Mouse (Mus musculus) thymus, postnatal 14 days (tissue): ENCODE measurements around the gene Abl2.
"Not testable (repeated sequence)": the region's sequence is repeated elsewhere in the genome, so short reads cannot be mapped to it uniquely, and the experiment has no call there.

Experiments
- DNase-seq: peaks from one replicate; pipeline ENCODE4 v3.0.0; 2021

Gene Abl2

DNA sequence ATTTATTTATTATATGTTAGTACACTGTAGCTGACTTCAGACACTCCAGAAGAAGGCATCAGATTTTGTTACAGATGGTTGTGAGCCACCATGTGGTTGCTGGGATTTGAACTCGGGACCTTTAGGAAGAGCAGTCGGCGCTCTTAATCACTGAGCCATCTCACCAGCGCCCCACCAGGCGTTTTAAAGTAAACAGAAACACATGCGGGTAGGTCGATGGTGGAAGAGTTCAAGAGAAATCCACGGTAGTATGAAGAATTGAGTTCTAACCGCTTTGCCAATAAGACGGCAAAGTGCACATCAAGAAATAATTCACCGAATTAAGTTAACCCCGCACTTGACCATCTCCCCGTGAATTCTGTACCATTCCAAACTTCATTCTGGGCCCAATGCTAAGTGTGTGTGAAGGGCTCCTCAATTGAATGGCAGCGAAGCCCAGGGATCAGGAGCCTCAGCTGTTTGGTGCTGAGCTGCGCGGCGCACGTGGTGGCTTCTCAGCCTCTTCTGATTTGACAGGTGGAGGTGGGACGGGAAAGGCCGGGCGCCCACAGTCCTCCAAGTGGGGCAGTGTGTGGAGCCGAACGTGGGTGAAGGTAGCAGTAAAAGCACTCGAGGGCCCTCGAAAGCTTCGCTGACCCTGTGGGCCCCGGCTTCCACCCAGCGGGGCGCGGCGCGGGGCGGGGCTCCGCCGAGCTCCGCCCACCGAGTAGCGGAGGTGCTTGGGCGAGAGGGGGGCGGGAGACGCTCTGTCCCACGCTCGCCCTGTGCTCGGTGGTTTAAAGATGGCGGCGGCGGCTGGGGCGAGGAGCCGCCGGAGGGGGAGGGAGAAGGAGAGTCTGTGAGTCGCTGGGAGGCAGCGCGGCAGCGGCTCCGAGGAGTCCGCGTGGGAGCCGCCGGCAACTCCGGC, at the start of gene Abl2:
Gene Abl2 (plus strand): TSS at position 763 of the 907 bp plus-strand sequence.
- peak; percentile 92 for DNase-seq

DNA sequence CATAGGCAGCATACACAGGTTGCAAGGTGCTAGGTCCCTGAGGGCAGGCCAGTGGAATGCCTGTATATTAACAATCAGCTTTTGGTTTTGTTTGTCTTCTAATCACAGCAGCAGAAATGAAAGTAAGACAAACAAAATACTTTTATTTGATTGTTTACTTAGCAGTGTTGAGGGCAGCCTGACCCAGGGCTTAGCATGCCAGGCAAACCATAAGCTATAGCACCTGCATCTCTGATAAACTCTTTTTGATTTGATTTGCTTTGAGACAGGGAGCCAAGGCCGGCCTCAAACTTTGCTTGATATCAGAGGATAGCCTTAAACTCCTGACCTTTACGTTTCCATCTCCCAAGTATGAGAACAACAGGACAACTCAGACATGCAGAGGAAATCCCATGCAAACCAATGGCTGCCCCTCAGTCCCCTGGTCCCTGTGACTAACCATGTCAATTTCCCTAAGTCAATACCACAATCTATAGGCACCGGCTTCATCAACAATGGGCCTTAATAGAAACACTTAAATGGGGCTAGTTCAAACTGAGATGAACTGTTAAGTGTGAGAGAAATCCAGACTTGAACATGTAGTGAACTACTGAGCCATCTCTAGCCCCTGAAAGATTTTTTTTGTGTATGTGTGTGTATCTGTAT, 38.3 kb upstream of the Abl2 start:
- DNase-seq: no peak

- peak; percentile 65 for DNase-seq
These were observed 36.6 kb upstream of the Abl2 start for GRCm38 (mm10) chr1:156521796-156522517.

DNA sequence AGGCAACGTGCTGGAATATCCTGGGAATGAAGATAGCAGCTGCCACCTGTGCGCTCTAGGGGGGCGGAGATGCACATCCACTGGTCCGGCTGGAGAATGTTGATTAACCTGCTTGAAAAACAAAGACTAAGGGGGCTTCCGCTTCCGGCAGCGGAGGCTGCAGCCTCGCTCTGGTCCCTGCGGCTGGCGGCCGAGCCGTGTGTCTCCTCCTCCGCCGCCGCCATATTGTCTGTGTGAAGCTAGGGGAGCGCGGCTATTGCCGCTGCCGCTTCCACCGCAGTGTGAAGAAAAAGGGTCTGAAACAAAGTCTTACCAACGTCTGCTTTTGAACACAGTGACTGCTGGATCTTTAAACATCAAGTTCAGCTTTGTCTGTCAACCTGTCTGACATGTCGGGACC, 34.7 kb upstream of the Abl2 start, which contains the start of gene Gm10031:
Gene Gm10031 (plus strand): TSS at position 171 of the 400 bp plus-strand sequence.
- DNase-seq: not testable (repeated sequence)

GRCm38 (mm10) chr1:156532476-156533175, 26.0 kb upstream of the Abl2 start:
- not testable (repeated sequence) for DNase-seq

DNA sequence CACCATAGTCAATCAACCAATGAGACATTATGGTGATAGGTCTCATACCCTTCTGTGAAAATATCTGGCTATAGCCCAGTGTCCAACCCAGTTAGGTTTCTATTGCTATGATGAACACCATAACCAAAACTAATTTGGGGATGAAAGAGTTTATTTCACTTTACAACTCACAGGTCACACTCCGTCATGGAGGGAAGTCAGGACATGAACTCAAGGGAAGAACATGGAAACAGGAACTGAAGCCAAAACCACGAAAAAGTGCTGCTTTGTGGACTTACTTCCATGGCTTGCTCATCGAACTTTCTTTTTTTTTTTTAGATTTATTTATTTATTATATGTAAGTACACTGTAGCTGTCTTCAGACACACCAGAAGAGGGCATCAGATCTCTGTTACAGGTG, 25.1 kb upstream of the Abl2 start:
- no peak for DNase-seq

DNA sequence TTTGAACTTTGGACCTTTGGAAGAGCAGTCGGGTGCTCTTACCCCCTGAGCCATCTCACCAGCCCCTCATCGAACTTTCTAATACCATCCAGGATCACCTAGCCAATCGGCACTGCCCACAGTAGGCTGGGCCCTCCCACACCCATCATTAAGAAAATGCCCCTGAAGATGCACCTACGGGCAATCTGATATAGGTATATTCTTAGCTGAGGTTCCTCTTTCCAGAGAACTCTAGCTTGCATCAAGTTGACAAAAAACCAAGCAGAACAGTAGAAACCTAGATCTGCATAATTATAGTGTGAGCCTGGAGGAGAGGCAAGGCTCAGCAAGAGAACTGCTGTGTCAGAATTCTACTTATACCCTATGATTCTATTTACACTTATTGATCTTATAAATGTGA, 24.7 kb upstream of the Abl2 start:
- no peak for DNase-seq

DNA sequence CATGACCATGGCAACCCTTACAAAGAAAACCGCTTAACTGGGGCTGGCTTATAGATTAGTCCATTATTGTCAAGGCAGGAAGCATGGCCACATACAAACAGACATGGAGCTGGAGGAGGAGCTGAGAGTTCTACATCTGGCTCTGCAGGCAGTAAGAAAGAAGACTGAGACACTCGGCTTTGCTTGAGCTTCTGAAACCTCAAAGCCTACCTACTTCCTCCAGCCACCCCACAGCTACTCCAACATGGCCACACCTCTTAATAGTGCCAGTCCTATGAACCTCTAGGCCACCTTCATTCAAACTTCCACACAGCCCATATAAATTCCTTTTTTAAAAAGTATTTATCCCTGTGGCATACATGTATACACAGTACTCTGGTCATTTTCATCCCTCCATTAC, 21.6 kb upstream of the Abl2 start:
- no peak for DNase-seq

DNA sequence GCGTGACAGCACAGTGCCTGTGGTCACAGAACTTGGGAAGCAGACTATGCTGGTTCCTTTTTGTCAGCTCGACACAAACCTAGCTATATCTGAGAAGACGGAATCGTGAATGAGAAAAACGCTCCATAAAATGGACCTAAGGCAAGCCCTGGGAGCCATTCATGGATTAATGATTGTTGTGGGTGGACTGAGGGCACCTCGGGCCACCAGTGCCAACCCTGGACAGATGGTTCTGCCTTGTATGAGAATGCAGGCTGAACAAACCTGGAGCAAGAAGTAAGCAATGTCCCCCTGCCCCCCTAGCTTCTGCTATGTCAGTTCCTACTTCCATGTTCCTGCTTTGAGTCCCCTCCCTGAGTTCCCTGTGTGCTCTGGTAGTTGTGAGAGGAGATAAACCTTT, 20.9 kb upstream of the Abl2 start:
- DNase-seq: no peak

- DNase-seq: no peak
These were observed 20.2 kb upstream of the Abl2 start for GRCm38 (mm10) chr1:156538382-156538781.

DNA sequence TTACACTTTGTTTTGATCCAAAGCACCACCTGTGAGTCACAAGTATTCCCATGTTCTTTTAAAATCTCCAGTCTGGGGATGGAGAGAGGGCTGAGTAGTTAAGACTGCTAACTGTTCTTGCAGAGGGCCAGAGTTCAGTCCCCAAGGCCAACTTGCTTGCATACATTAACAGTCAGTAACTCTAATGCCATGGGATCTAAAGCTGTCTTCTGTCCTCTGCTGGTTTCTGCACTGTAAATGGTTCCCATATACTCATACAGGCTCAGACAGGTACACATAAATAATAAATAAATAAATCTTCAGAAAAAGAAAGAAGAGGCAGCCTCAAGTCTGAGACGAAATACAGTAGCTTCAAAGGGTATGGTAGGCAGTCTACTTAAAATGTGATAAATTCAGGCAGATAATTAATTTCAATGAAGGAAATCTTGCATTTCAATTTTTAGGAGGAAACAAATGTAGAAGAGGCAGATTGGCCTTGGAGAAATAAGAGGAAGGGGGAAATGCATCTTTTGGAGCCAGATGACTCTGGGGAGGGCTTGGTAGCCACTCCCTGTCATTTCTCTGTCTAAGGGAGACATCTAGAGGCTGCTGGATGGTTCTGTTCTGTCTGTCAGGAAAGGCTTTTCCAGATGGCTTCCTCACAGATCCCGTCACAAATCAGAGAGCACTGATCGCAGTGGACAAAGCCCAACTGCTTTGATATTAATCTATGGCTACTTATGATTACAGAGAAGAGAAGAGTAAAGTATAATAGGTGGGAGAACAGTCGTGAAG, 18.6 kb upstream of the Abl2 start:
- DNase-seq: peak; percentile 35

DNA sequence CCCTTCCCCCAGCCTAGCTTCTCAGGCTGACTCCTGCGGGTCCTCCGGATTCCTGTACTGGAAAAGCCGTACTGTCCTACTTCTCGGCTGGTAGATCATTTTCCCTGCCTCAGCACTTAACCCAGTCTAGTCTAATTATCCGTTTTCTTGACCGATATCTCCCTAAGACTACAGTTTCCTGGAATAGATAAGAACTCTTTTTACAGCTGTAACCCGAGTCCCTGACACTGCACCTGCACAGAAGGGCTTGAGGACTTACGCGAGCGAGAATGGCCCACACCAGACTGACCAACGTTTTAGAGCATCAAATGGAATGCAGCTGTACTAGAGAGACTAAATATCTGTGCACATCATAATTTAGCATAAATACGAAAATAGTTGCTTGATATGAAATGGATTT, 14.6 kb upstream of the Abl2 start:
- no peak for DNase-seq

DNA sequence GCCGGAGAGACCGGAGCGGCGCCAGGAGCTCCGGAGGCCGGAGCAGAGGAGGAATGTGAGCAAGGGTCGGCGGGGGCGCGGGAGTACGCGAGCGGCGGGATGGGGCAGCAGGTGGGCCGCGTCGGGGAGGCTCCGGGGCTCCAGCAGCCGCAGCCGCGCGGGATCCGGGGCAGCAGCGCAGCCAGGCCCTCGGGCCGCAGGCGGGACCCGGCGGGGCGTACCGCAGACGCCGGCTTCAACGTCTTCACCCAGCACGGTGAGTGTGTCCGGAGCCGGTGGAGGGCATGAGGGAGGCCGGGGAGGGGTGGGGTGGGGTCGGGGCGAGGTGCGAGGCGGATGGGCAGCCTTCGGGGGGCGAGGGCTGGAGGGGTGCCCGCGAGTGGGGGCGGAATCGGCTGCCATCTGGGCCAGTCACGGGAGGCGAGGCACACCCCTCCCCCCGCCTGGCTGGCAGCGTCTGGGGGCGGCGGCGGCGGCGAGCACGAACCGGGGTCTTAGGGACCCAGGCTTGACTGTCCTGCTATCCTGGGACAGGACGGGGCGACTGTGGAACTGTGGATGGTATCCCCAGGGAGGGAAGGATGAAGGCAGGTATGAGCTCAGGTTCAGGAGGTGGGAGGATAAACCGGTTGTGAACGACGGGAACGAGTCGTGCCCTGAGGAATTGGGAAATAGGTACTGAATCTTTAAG, 509 bp downstream of the Abl2 start:
- DNase-seq: peak; percentile 74

DNA sequence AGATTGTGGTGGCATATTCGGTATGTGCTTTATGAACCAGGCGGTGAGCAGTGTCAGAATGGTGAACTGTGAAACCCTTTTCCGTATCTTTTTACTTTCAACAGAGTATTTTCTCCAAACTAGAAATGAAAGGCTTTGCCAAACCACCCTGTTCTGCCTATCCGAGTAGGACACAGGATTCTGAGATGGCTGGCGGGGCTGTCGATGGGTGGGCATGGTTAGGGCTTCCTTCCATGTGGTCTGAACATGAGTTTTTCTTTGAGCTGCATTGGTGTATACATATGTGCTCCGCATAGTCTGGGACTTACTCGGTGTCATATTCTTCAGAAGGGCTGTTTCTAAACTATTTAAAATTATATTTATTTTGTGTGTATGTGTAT, 1.0 kb downstream of the Abl2 start:
- peak; percentile 23 for DNase-seq

- no peak for DNase-seq
These were observed 1.9 kb downstream of the Abl2 start for GRCm38 (mm10) chr1:156560500-156560899.

DNA sequence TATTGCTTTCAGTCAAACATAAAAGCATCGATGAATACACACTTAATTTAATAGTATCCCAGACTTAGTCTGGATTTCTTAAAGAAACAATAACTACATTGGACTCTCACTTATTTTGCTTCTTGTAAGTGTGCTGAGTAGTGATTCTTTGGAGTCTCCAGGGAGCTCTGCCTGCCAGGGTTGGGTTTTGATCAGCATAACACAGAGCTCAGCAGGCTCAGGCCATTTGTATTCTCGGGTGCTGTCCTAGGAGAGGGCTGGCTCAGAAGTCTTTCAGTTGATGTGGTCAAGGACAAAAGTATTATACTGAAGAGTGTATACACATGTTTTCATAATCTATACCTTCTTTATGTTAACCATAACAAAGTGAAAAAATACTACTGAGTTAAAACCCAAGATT, 6.7 kb downstream of the Abl2 start:
- no peak for DNase-seq

GRCm38 (mm10) chr1:156566132-156566531, 7.5 kb downstream of the Abl2 start:
- peak; percentile 54 for DNase-seq

GRCm38 (mm10) chr1:156569615-156570014, 11.0 kb downstream of the Abl2 start:
- DNase-seq: peak; percentile 33

DNA sequence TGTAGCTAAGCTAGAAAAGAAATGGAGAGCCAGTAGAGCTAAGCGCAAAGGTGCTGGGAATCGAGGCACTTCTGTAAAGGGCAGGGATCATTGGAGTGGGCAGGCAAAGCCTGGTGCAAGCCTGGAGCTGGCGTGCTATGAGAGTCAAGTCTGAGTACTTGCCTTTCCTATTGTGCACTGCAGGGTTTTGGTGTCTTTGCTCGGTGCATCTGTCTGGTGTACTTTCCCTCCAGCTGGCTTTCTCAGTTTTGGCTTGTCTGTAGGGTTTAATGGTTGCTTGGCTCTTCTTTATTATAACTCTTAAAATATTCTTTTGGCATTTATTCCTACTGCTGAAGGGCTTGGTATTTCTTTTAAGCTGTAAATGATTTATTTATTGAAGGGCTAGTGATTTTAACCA, 14.4 kb downstream of the Abl2 start:
- DNase-seq: no peak

- DNase-seq: no peak
These were observed 22.6 kb downstream of the Abl2 start for GRCm38 (mm10) chr1:156581149-156581548.

DNA sequence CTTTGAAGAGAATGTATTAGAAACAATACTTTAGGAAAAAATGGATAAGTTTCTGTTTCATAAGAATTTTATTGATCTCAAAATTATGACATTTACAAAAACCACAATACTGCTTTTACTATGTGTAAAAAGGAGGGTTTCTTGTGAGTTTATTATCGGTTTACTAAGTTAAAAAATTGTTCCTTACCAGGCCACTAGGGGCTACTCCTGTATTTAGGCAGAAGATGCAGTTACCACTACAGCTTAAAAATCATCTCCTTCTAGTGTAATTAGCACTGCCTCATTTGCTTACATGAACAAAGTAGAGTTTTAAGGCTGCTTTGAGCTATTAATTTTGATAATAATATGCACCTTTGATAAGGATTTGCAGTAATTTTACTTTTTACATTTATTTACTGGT, 25.6 kb downstream of the Abl2 start:
- no peak for DNase-seq
